Mouse (Mus musculus): Measurements from ENCODE around the gene Ccr10. TPM values are rescaled to one million over a fixed set of nuclear protein-coding genes. Genes with fewer than 3 reads are reported as not detected.

The Ccr10 gene
- polyA plus RNA-seq, 1 experiment from 2014 or later = 0.50 TPM

GRCm38 (mm10) chr11:101196175-101196574 lies 20.9 kb upstream of the Ccr10 start:
- H3K27ac ChIP-seq (ENCODE audit: low read length) = no peak overlapping the region
- ATAC-seq (ENCODE audit: low FRiP score, low TSS enrichment) = no peak
- WGBS = 86% methylated on average over 8 of the region's 8 CpGs
- H3K4me2 ChIP-seq (replicated peaks; ENCODE audit: low read depth, low read length) = no peak overlapping the region
- H3K4me3 ChIP-seq (ENCODE audit: low read length) = no peak overlapping the region
- peaks cover 66% of the 10 kb centered on the region for H3K36me3 ChIP-seq (ENCODE audit: insufficient read depth, low read length)
- no peaks in the 10 kb centered on the region for H3K9me3 ChIP-seq (ENCODE audit: low read length)
- no peak overlapping the region for H3K9ac ChIP-seq (replicated peaks; ENCODE audit: low read length)
- no peaks in the 10 kb centered on the region for H3K27me3 ChIP-seq (ENCODE audit: insufficient read depth, low read length)
- H3K4me1 ChIP-seq (ENCODE audit: insufficient read depth, low read length) = peaks cover 10% of the 10 kb centered on the region

- peaks cover 16% of the 10 kb centered on the region for H3K4me1 ChIP-seq (ENCODE audit: insufficient read depth, low read length)
- no peaks in the 10 kb centered on the region for H3K27me3 ChIP-seq (ENCODE audit: insufficient read depth, low read length)
- H3K4me2 ChIP-seq (replicated peaks; ENCODE audit: low read depth, low read length) = no peak overlapping the region
- H3K4me3 ChIP-seq (ENCODE audit: low read length) = no peak overlapping the region
- no peak for ATAC-seq (ENCODE audit: low FRiP score, low TSS enrichment)
- H3K9ac ChIP-seq (replicated peaks; ENCODE audit: low read length) = no peak overlapping the region
- H3K36me3 ChIP-seq (ENCODE audit: insufficient read depth, low read length) = peaks cover 63% of the 10 kb centered on the region
- no peak overlapping the region for H3K27ac ChIP-seq (ENCODE audit: low read length)
- no peaks in the 10 kb centered on the region for H3K9me3 ChIP-seq (ENCODE audit: low read length)
- 87% methylated on average over 8 of the region's 8 CpGs for WGBS
Measured at GRCm38 (mm10) chr11:101195571-101195970, 20.3 kb upstream of the Ccr10 start.

- no peak for ATAC-seq (ENCODE audit: low FRiP score, low TSS enrichment)
- Histone ChIP-seq H3K27me3 (ENCODE audit: insufficient read depth, low read length) (no peaks in the 10 kb centered on the region), H3K27ac (ENCODE audit: low read length) (no peak overlapping the region), H3K4me3 (ENCODE audit: low read length) (no peak overlapping the region), H3K9me3 (ENCODE audit: low read length) (no peaks in the 10 kb centered on the region), H3K4me2 (replicated peaks; ENCODE audit: low read depth, low read length) (no peak overlapping the region), H3K9ac (replicated peaks; ENCODE audit: low read length) (no peak overlapping the region), H3K4me1 (ENCODE audit: insufficient read depth, low read length) (peaks cover 20% of the 10 kb centered on the region), H3K36me3 (ENCODE audit: insufficient read depth, low read length) (peaks cover 59% of the 10 kb centered on the region)
- WGBS = 75% methylated on average over 1 of the region's 1 CpGs
Measured at GRCm38 (mm10) chr11:101195101-101195500, 19.9 kb upstream of the Ccr10 start.

GRCm38 (mm10) chr11:101194643-101195042 lies 19.4 kb upstream of the Ccr10 start:
- H3K27me3 ChIP-seq (ENCODE audit: insufficient read depth, low read length) = no peaks in the 10 kb centered on the region
- no peak overlapping the region for H3K4me3 ChIP-seq (ENCODE audit: low read length)
- H3K4me2 ChIP-seq (replicated peaks; ENCODE audit: low read depth, low read length) = no peak overlapping the region
- no peak overlapping the region for H3K27ac ChIP-seq (ENCODE audit: low read length)
- no peak for ATAC-seq (ENCODE audit: low FRiP score, low TSS enrichment)
- H3K9me3 ChIP-seq (ENCODE audit: low read length) = no peaks in the 10 kb centered on the region
- peaks cover 54% of the 10 kb centered on the region for H3K36me3 ChIP-seq (ENCODE audit: insufficient read depth, low read length)
- no peak overlapping the region for H3K9ac ChIP-seq (replicated peaks; ENCODE audit: low read length)
- H3K4me1 ChIP-seq (ENCODE audit: insufficient read depth, low read length) = peaks cover 25% of the 10 kb centered on the region
- 79% methylated on average over 6 of the region's 6 CpGs for WGBS

GRCm38 (mm10) chr11:101194137-101194536 lies 18.9 kb upstream of the Ccr10 start:
- no peak for ATAC-seq (ENCODE audit: low FRiP score, low TSS enrichment)

DNA sequence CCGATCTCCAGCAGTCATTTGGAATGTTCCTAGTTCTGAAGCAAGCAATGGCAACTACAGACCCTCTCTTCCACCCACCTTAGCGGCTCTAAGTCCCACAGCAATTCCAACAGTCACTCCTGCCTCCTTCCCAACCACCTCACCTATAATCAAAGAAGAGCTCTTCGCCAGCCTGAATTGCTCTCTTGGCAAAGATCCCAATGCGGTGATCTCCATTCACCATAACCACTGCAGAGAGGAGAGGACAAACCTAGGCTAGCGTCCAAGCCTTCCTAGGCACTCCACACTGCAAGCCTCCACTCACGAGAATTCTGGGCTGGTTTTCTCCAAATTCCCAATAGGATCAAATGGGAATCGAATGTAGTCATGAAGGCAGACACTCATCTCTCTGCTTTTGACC lies 17.8 kb upstream of the Ccr10 start:
- Histone ChIP-seq H3K4me2 (replicated peaks; ENCODE audit: low read depth, low read length) (no peak overlapping the region), H3K27me3 (ENCODE audit: insufficient read depth, low read length) (no peaks in the 10 kb centered on the region), H3K9ac (replicated peaks; ENCODE audit: low read length) (no peak overlapping the region), H3K27ac (ENCODE audit: low read length) (no peak overlapping the region), H3K36me3 (ENCODE audit: insufficient read depth, low read length) (peaks cover 40% of the 10 kb centered on the region), H3K4me3 (ENCODE audit: low read length) (no peak overlapping the region), H3K9me3 (ENCODE audit: low read length) (no peaks in the 10 kb centered on the region), H3K4me1 (ENCODE audit: insufficient read depth, low read length) (peaks cover 41% of the 10 kb centered on the region)
- no peak for ATAC-seq (ENCODE audit: low FRiP score, low TSS enrichment)
- 94% methylated on average over 7 of the region's 7 CpGs for whole genome bisulfite sequencing

More at GRCm38 (mm10) chr11:101194137-101194536, 18.9 kb upstream of the Ccr10 start:
- no peaks in the 10 kb centered on the region for H3K27me3 ChIP-seq (ENCODE audit: insufficient read depth, low read length)
- no peak overlapping the region for H3K4me3 ChIP-seq (ENCODE audit: low read length)
- no peak overlapping the region for H3K9ac ChIP-seq (replicated peaks; ENCODE audit: low read length)
- peaks cover 49% of the 10 kb centered on the region for H3K36me3 ChIP-seq (ENCODE audit: insufficient read depth, low read length)
- 67% methylated on average over 5 of the region's 5 CpGs for WGBS
- H3K4me2 ChIP-seq (replicated peaks; ENCODE audit: low read depth, low read length) = no peak overlapping the region
- H3K9me3 ChIP-seq (ENCODE audit: low read length) = no peaks in the 10 kb centered on the region
- peaks cover 30% of the 10 kb centered on the region for H3K4me1 ChIP-seq (ENCODE audit: insufficient read depth, low read length)
- no peak overlapping the region for H3K27ac ChIP-seq (ENCODE audit: low read length)

GRCm38 (mm10) chr11:101192646-101193045 lies 17.4 kb upstream of the Ccr10 start:
- Histone ChIP-seq H3K27ac (ENCODE audit: low read length) (no peak overlapping the region), H3K36me3 (ENCODE audit: insufficient read depth, low read length) (peaks cover 36% of the 10 kb centered on the region), H3K4me2 (replicated peaks; ENCODE audit: low read depth, low read length) (no peak overlapping the region), H3K27me3 (ENCODE audit: insufficient read depth, low read length) (no peaks in the 10 kb centered on the region), H3K4me1 (ENCODE audit: insufficient read depth, low read length) (peaks cover 41% of the 10 kb centered on the region), H3K9me3 (ENCODE audit: low read length) (no peaks in the 10 kb centered on the region), H3K4me3 (ENCODE audit: low read length) (no peak overlapping the region), H3K9ac (replicated peaks; ENCODE audit: low read length) (no peak overlapping the region)
- WGBS = 93% methylated on average over 6 of the region's 6 CpGs
- ATAC-seq (ENCODE audit: low FRiP score, low TSS enrichment) = no peak

DNA sequence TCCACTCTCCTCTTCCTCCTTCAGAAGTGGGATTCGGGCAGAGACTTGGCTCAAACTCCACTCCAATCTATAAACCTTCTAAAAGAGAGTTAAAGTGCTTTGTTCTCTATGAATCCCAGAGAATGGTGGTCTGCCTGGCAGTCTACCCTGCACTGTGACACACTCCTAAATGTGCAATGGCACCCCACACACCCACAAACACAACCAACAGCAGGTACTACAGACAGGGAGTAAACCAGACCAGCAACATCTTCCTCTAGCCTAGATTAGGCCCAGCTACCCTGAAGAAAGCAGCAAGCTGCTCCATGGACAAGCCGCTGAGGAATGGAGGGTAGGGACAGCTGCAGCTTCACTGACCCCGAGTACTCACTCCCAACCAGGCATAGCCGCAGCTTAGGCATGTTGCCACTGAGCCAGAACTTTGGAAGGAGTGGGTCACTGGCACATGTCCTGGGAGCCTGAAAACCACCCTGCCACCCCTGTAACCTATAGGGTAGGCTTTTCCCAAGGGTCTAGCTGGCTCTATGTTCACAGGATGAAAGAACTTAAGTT lies 16.8 kb upstream of the Ccr10 start:
- Histone ChIP-seq H3K9ac (replicated peaks; ENCODE audit: low read length) (no peak overlapping the region), H3K27me3 (ENCODE audit: insufficient read depth, low read length) (no peaks in the 10 kb centered on the region), H3K4me1 (ENCODE audit: insufficient read depth, low read length) (peaks cover 41% of the 10 kb centered on the region), H3K36me3 (ENCODE audit: insufficient read depth, low read length) (peaks cover 32% of the 10 kb centered on the region), H3K9me3 (ENCODE audit: low read length) (no peaks in the 10 kb centered on the region), H3K4me3 (ENCODE audit: low read length) (no peak overlapping the region), H3K4me2 (replicated peaks; ENCODE audit: low read depth, low read length) (no peak overlapping the region), H3K27ac (ENCODE audit: low read length) (peak overlapping the region; percentile 47; the same call in 1 of the 2 replicates)
- ATAC-seq (ENCODE audit: low FRiP score, low TSS enrichment) = no peak
- WGBS = 83% methylated on average over 4 of the region's 4 CpGs

DNA sequence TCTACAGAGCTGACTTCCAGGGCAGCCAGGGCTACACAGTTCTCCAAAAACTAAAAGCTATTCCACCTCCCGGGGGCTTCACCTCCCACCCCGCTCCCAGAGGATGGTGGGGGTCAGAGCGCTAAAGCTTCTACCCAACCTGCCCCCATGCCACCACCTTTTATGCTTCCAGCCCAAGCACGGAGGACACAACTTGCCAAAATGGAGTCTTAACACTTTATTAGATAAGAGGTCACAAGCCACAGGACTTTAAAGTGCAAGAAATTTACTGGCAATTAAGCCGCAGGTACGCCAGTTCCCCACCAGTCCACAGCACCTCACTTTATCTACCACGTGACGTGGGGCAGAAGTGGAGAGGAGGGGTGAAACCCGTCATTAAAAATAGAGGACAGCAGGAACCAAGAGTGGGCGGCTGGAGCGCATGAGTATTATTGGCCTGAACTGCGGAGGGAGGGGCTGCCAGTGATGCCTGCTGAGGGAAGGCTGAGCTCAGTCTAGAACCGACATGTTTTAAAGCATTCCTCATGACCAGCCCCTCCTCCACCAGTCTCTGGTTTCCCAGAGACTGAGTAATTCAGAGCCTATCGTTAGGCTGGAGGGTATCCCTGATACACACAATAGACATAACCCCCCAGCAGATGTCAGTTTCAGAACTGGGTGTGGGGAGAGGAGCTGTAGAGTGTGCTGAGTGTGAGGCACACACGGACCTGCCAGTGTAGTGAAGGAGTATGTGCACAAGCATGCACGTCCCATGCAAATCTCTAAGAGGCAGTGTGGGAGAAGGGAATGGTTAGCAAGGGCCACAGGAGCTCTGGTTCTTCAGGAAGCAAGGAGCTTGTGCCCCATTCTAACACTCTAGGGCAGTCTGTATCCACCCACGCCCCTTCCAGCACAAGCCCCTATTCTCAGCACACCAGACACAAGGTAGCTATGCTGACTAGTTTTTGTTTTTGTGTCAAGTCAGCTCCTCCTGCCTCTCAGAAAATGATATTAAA lies 16.0 kb upstream of the Ccr10 start:
- 46% methylated on average over 17 of the region's 17 CpGs for WGBS
- Histone ChIP-seq H3K4me1 (ENCODE audit: insufficient read depth, low read length) (peaks cover 41% of the 10 kb centered on the region), H3K9ac (replicated peaks; ENCODE audit: low read length) (0 out of 2 replicates have a peak overlapping the region, but pooled peaks have one; percentile 12), H3K27ac (ENCODE audit: low read length) (peak overlapping the region; percentile 94), H3K27me3 (ENCODE audit: insufficient read depth, low read length) (no peaks in the 10 kb centered on the region), H3K36me3 (ENCODE audit: insufficient read depth, low read length) (peaks cover 31% of the 10 kb centered on the region), H3K4me2 (replicated peaks; ENCODE audit: low read depth, low read length) (no peak overlapping the region), H3K9me3 (ENCODE audit: low read length) (no peaks in the 10 kb centered on the region), H3K4me3 (ENCODE audit: low read length) (no peak overlapping the region)
- no peak for ATAC-seq (ENCODE audit: low FRiP score, low TSS enrichment)

Measured in kidney, embryonic 16.5 days (tissue).